Mouse (Mus musculus) olfactory bulb, adult 2 months (tissue): ENCODE measurements at regions not wholly inside any gene's neighbourhood (a gene's known extent, or its start where the extent isn't known, plus 50 kb on each side); places are given as distances from the start of the nearest gene placed in this dataset.

Experiments
- CTCF ChIP-seq: fragments of 200-500 bp; IDR thresholded peaks from 2 replicates; pipeline ENCODE4 v1.5.1; 2012; ENCODE audit warnings: low read depth, mild to moderate bottlenecking, low read length, moderate library complexity; ENCODE audit not compliant: insufficient read depth
- POLR2A ChIP-seq: fragments of 200-500 bp; IDR thresholded peaks from 2 replicates; pipeline ENCODE4 v1.6.1; 2012; ENCODE audit warnings: mild to moderate bottlenecking, low read depth, low read length, moderate library complexity; ENCODE audit not compliant: insufficient read depth

GRCm38 (mm10) chr1:121168651-121169050 lies 163.7 kb downstream of the Insig2 start:
- TF ChIP-seq CTCF (no peak), POLR2A (no peak)
